Mouse (Mus musculus) forebrain, embryonic 12.5 days (tissue): ENCODE data around the gene Btbd9. TPM values are rescaled to one million over a fixed set of nuclear protein-coding genes. Genes with fewer than 3 reads are reported as not detected.
A peak's percentile ranks its signal among the peaks of the same experiment; 100 is the strongest.

Experiments used
- ATAC-seq: fragments of 200-750 bp; cut with Nextera tagmentation; 2 replicates; pipeline ENCODE4 v1.8.0; 2017; ENCODE audit warnings: moderate TSS enrichment; ENCODE audit not compliant: low FRiP score
- H3K27ac ChIP-seq: fragments of 300-500 bp; sonication (generic); 2 replicates; pipeline ENCODE4 v1.5.1; 2016; ENCODE audit warnings: mild to moderate bottlenecking
- H3K27me3 ChIP-seq: fragments of 300-500 bp; sonication (generic); 2 replicates; pipeline ENCODE4 v1.6.1; 2016; ENCODE audit warnings: mild to moderate bottlenecking
- H3K36me3 ChIP-seq: fragments of 300-500 bp; sonication (generic); replicated peaks from 2 replicates; pipeline ENCODE4 v1.6.1; 2016; ENCODE audit warnings: mild to moderate bottlenecking
- H3K4me1 ChIP-seq: fragments of 300-500 bp; sonication (generic); 2 replicates; pipeline ENCODE4 v1.6.1; 2016
- H3K4me2 ChIP-seq: fragments of 300-500 bp; sonication (generic); 2 replicates; pipeline ENCODE4 v1.6.1; 2016; ENCODE audit warnings: mild to moderate bottlenecking, moderate library complexity
- H3K4me3 ChIP-seq: fragments of 300-500 bp; sonication (generic); replicated peaks from 2 replicates; pipeline ENCODE4 v1.5.1; 2016; ENCODE audit warnings: mild to moderate bottlenecking
- H3K9ac ChIP-seq: fragments of 300-500 bp; sonication (generic); 2 replicates; pipeline ENCODE4 v1.6.1; 2016; ENCODE audit warnings: mild to moderate bottlenecking
- H3K9me3 ChIP-seq: fragments of 300-500 bp; sonication (generic); 2 replicates; pipeline ENCODE4 v1.6.1; 2016
- WGBS: fragments of 180-500 bp; shearing (Covaris S2); methylation state at CpG from one replicate; pipeline ENCODE4 v1.1.7; 2016; 5-methylcytosine and 5-hydroxymethylcytosine counted together
- polyA plus RNA-seq: library from polyadenylated mRNA; unstranded; fragments of >200 nt; fragmentation: Nextera tagmentation; extraction: Ambion mirVana; gene quantifications from 2 replicates; pipeline ENCODE4 v1.2.1, GENCODE M21; 2016

Gene Btbd9
- polyA plus RNA-seq, 1 experiment from 2014 or later, result 85.9 TPM

DNA sequence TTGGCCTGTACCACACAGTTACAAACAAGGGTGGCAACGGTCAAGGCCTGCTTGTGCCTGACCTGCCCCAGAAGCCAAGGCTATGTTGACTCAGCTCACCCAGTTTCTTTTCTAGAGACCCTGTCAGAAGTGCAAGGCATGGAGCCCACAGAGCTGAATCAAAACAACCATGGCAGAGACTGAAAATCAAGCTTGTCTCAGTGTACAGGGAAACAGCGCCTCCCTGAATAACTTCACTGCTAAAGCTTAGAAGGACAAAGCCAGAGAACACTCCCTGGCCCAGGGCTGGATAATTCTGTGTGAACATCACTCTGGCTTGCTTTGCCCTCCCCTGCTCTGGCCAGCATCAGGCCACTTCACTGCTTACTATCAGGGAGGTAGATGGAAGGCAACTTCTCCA lies 228.3 kb downstream of the Btbd9 start:
- H3K4me1 ChIP-seq, result peaks cover 25% of the 10 kb centered on the region
- no peaks in the 10 kb centered on the region for H3K9me3 ChIP-seq
- H3K27ac ChIP-seq, result peak overlapping the region; percentile 82
- ATAC-seq, result no peak
- no peak overlapping the region for H3K4me3 ChIP-seq
- H3K9ac ChIP-seq, result no peak overlapping the region
- 65% methylated on average over 2 of the region's 2 CpGs for WGBS
- no peak overlapping the region for H3K4me2 ChIP-seq
- no peaks in the 10 kb centered on the region for H3K36me3 ChIP-seq
- H3K27me3 ChIP-seq, result no peaks in the 10 kb centered on the region

GRCm38 (mm10) chr17:30347101-30347613 lies 229.1 kb downstream of the Btbd9 start:
- Histone ChIP-seq H3K9me3 (no peaks in the 10 kb centered on the region), H3K4me2 (0 out of 2 replicates have a peak overlapping the region, but pooled peaks have one; percentile 25), H3K9ac (no peak overlapping the region), H3K27ac (peak overlapping the region; percentile 82), H3K4me3 (no peak overlapping the region), H3K27me3 (no peaks in the 10 kb centered on the region), H3K4me1 (peaks cover 25% of the 10 kb centered on the region), H3K36me3 (no peaks in the 10 kb centered on the region)
- ATAC-seq, result peak; percentile 44; the same call in 1 of the 2 replicates
- 30% methylated on average over 10 of the region's 10 CpGs for WGBS

DNA sequence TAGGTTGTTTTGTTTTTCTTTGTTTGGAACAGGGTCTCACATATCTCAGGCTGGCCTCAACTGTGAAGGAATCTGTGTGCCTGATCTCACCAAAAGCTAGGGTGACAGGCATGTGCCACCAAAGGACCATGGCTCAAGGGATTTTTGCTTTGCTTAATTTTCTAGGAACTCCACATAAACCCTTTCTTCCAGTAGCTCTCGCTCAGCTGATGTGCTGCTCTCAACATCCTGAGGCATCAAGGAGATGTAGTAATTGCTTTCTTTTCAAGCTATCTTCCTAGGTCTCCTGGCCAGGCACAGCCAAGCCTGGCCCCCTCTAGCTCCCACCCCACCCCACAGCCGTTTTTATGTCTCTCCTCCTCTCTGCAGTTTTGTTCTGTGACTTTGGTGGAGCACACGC lies 231.3 kb downstream of the Btbd9 start:
- H3K9ac ChIP-seq, result no peak overlapping the region
- no peaks in the 10 kb centered on the region for H3K36me3 ChIP-seq
- peaks cover 32% of the 10 kb centered on the region for H3K4me1 ChIP-seq
- H3K27me3 ChIP-seq, result no peaks in the 10 kb centered on the region
- ATAC-seq, result no peak
- 71% methylated on average over 3 of the region's 3 CpGs for WGBS
- H3K4me2 ChIP-seq, result no peak overlapping the region
- H3K9me3 ChIP-seq, result no peaks in the 10 kb centered on the region
- no peak overlapping the region for H3K27ac ChIP-seq
- no peak overlapping the region for H3K4me3 ChIP-seq

DNA sequence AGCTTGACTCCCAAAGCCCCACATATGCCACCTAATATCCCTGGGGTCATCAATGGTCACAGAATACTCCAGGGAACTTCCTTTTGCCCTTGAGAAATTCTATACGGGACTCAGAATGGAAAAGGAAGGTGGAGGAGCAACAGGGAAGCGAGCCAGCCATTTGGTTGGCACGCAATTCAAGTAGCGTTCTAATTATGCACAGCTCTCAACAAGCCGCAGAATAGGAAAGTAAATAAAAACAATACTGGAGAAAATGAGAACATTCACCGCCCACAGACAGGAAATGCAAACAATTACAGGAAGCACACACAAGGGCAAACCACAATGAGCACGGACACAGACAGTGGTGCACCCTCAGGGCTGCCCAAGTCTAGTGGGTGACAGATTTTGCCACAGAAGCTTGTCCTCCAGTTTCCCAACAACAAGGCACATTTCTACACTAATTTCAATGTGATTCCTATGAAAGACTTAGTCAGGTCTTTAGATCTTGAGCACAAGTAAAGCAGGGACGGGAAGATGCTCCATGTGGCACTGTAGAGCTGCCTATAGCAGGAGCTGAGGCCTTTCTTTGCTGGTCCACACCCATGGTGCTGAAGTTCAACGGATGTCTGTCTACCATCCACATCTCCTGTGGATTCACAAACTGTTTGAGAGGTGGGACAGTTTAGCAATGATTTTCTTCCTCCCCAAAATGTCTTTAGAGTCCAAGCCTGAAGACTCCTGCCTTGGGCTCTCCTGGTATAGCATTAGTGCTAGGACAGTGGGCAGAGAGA lies 232.4 kb downstream of the Btbd9 start:
- no peaks in the 10 kb centered on the region for H3K36me3 ChIP-seq
- no peak overlapping the region for H3K9ac ChIP-seq
- no peak overlapping the region for H3K27ac ChIP-seq

GRCm38 (mm10) chr17:30341556-30341955 lies 234.7 kb downstream of the Btbd9 start:
- Histone ChIP-seq H3K27ac (no peak overlapping the region), H3K9me3 (no peaks in the 10 kb centered on the region), H3K4me3 (no peak overlapping the region), H3K27me3 (no peaks in the 10 kb centered on the region), H3K4me2 (no peak overlapping the region), H3K9ac (no peak overlapping the region), H3K36me3 (no peaks in the 10 kb centered on the region), H3K4me1 (peaks cover 19% of the 10 kb centered on the region)
- WGBS, result 87% methylated on average over 6 of the region's 6 CpGs
- ATAC-seq, result no peak

More for the DNA sequence above, 232.4 kb downstream of the Btbd9 start:
- no peak for ATAC-seq
- 81% methylated on average over 9 of the region's 9 CpGs for WGBS
- H3K4me1 ChIP-seq, result peaks cover 27% of the 10 kb centered on the region
- no peak overlapping the region for H3K4me2 ChIP-seq
- H3K4me3 ChIP-seq, result no peak overlapping the region
- no peaks in the 10 kb centered on the region for H3K9me3 ChIP-seq
- H3K27me3 ChIP-seq, result no peaks in the 10 kb centered on the region

GRCm38 (mm10) chr17:30340495-30341126 lies 235.7 kb downstream of the Btbd9 start:
- no peaks in the 10 kb centered on the region for H3K27me3 ChIP-seq
- no peak overlapping the region for H3K9ac ChIP-seq
- peaks cover 26% of the 10 kb centered on the region for H3K4me1 ChIP-seq
- H3K9me3 ChIP-seq, result no peaks in the 10 kb centered on the region
- 77% methylated on average over 13 of the region's 13 CpGs for WGBS
- H3K36me3 ChIP-seq, result no peaks in the 10 kb centered on the region
- H3K27ac ChIP-seq, result no peak overlapping the region
- no peak overlapping the region for H3K4me2 ChIP-seq
- no peak overlapping the region for H3K4me3 ChIP-seq
- no peak for ATAC-seq

DNA sequence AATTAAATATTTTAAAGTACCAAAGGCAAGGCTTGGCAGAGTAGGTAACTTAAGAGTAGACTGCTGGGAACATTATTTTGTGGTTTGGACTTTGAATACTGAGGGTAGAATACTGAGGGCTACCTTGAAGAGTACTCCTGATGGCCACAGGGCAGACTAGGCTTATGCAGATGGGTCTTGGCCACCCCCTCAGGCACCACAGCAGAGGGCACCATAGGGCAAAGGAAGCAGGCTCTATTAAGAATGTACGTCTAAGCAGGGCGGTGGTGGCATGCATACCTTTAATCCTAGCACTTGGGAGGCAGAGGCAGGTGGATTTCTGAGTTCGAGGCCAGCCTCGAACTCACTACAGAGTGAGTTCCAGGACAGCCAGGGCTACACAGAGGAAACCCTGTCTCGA lies 237.0 kb downstream of the Btbd9 start:
- H3K4me1 ChIP-seq, result peaks cover 37% of the 10 kb centered on the region
- H3K36me3 ChIP-seq, result no peaks in the 10 kb centered on the region
- no peaks in the 10 kb centered on the region for H3K27me3 ChIP-seq
- H3K27ac ChIP-seq, result no peak overlapping the region
- no peak overlapping the region for H3K4me3 ChIP-seq
- WGBS, result 95% methylated on average over 5 of the region's 5 CpGs
- no peak for ATAC-seq
- H3K9ac ChIP-seq, result no peak overlapping the region
- no peaks in the 10 kb centered on the region for H3K9me3 ChIP-seq
- no peak overlapping the region for H3K4me2 ChIP-seq

DNA sequence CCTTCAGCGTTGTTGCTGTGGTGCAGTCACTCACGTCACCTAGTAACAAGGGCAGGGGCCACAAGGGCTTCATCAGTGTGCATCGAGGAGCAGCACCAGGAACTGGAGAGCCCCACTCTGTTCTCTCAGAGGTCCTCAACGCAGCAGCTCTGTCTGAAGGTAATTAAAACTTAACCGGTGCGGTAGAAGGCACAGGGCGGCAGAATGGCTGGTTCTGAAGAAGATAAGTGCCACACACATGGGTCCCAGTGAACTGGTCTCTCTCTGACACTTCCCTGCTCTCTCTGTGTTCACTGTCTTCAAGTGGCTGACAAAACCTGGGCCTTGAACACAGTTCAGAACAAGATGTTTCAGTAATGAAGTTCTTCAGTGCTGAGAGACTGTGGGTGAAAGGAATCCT lies 239.5 kb downstream of the Btbd9 start:
- no peaks in the 10 kb centered on the region for H3K36me3 ChIP-seq
- H3K4me3 ChIP-seq, result no peak overlapping the region
- peaks cover 40% of the 10 kb centered on the region for H3K4me1 ChIP-seq
- H3K4me2 ChIP-seq, result no peak overlapping the region
- no peak for ATAC-seq
- no peak overlapping the region for H3K27ac ChIP-seq
- 70% methylated on average over 7 of the region's 7 CpGs for WGBS
- no peaks in the 10 kb centered on the region for H3K27me3 ChIP-seq
- no peak overlapping the region for H3K9ac ChIP-seq
- H3K9me3 ChIP-seq, result no peaks in the 10 kb centered on the region

- 59% methylated on average over 5 of the region's 5 CpGs for WGBS
Measured at GRCm38 (mm10) chr17:30336280-30336679, 240.0 kb downstream of the Btbd9 start.

GRCm38 (mm10) chr17:30335746-30336145 lies 240.5 kb downstream of the Btbd9 start:
- WGBS, result 68% methylated on average over 8 of the region's 8 CpGs
- no peaks in the 10 kb centered on the region for H3K9me3 ChIP-seq
- H3K4me3 ChIP-seq, result no peak overlapping the region
- no peaks in the 10 kb centered on the region for H3K36me3 ChIP-seq
- ATAC-seq, result no peak
- H3K4me1 ChIP-seq, result peaks cover 36% of the 10 kb centered on the region
- no peaks in the 10 kb centered on the region for H3K27me3 ChIP-seq
- H3K27ac ChIP-seq, result no peak overlapping the region
- H3K4me2 ChIP-seq, result no peak overlapping the region
- H3K9ac ChIP-seq, result no peak overlapping the region

More at GRCm38 (mm10) chr17:30336280-30336679, 240.0 kb downstream of the Btbd9 start:
- H3K4me2 ChIP-seq, result no peak overlapping the region
- no peak for ATAC-seq
- no peaks in the 10 kb centered on the region for H3K9me3 ChIP-seq
- H3K36me3 ChIP-seq, result no peaks in the 10 kb centered on the region
- H3K4me1 ChIP-seq, result peaks cover 40% of the 10 kb centered on the region
- no peaks in the 10 kb centered on the region for H3K27me3 ChIP-seq
- H3K9ac ChIP-seq, result no peak overlapping the region
- no peak overlapping the region for H3K4me3 ChIP-seq
- no peak overlapping the region for H3K27ac ChIP-seq

- Histone ChIP-seq H3K27ac (no peak overlapping the region), H3K27me3 (no peaks in the 10 kb centered on the region), H3K4me3 (no peak overlapping the region), H3K36me3 (no peaks in the 10 kb centered on the region), H3K9ac (no peak overlapping the region), H3K4me2 (no peak overlapping the region), H3K4me1 (peaks cover 33% of the 10 kb centered on the region), H3K9me3 (no peaks in the 10 kb centered on the region)
- no peak for ATAC-seq
- WGBS, result 78% methylated on average over 6 of the region's 6 CpGs
Measured at GRCm38 (mm10) chr17:30334257-30334656, 242.0 kb downstream of the Btbd9 start.

DNA sequence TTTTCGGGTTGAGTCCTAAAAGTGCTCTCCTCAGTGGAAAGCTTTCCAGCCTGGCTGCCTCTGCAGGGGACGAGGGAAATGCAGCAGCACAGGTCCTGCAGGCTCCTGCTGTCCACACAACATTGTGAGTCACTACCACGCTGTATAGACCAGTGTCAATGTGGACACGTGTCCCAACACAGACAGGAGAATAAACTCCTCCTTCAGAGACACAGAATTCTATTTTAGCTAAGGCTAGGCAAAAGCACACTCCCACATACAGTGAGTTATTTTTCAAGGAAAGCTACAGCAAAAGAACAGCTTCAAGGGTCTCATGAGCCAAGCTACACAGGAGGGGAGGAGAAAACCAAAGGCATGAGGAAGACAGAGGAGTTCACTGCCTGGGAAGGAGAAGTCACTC lies 243.2 kb downstream of the Btbd9 start:
- H3K9me3 ChIP-seq, result no peaks in the 10 kb centered on the region
- no peak overlapping the region for H3K4me3 ChIP-seq
- no peak overlapping the region for H3K4me2 ChIP-seq
- 85% methylated on average over 4 of the region's 4 CpGs for WGBS
- H3K9ac ChIP-seq, result no peak overlapping the region
- no peaks in the 10 kb centered on the region for H3K36me3 ChIP-seq
- no peaks in the 10 kb centered on the region for H3K27me3 ChIP-seq
- peaks cover 33% of the 10 kb centered on the region for H3K4me1 ChIP-seq
- ATAC-seq, result no peak
- H3K27ac ChIP-seq, result no peak overlapping the region
